Mouse (Mus musculus) lung, adult 2 months (tissue): ENCODE measurements at regions not wholly inside any gene's neighbourhood (a gene's known extent, or its start where the extent isn't known, plus 50 kb on each side); places are given as distances from the start of the nearest gene placed in this dataset.

ENCODE experiments used
- CTCF ChIP-seq: fragments of 200-500 bp; IDR thresholded peaks from 2 replicates; pipeline ENCODE4 v1.5.1; 2011; ENCODE audit warnings: mild to moderate bottlenecking, low read length, control low read depth; ENCODE audit not compliant: insufficient read depth
- POLR2A ChIP-seq: fragments of 200-500 bp; IDR thresholded peaks from 2 replicates; pipeline ENCODE4 v1.6.1; 2011; ENCODE audit warnings: low read depth, mild to moderate bottlenecking, control low read depth, low read length, borderline replicate concordance; ENCODE audit errors: extremely low read depth

DNA sequence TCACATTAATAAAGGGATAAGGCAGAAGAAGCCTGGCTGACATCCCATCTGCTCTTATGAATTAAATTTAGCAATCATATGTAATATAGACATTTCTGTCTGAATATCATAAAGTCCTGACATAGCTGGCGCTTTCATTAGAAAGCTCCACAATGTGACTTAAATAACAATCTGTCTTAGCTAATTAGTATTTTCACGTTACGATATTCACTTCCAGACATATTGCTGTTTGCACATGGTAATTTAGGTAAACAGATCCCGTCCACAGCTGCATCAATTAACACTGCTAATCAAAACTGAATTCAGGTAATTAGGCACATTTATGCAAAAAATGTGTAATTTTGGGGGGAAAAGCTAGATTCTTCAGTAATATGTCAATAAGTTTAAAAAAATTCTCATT, 625.1 kb downstream of the Nedd1 start:
- TF ChIP-seq CTCF (no peak), POLR2A (no peak)
